Mouse (Mus musculus) lung, postnatal 0 days (tissue): ENCODE data around the gene Irak4. TPM values are rescaled to one million over a fixed set of nuclear protein-coding genes. Genes with fewer than 3 reads are reported as not detected.

Source experiments
- ATAC-seq: fragments of 200-750 bp; cut with Nextera tagmentation; 2 replicates; pipeline ENCODE4 v1.8.0; 2017; ENCODE audit warnings: moderate library complexity
- DNase-seq: peaks from one replicate; pipeline ENCODE4 v3.0.0-alpha.2; 2016; ENCODE audit warnings: low spot score
- H3K27ac ChIP-seq: fragments of 300-500 bp; sonication (generic); 2 replicates; pipeline ENCODE4 v1.5.1; 2014; ENCODE audit warnings: antibody characterized with exemption, mild to moderate bottlenecking, low read length, mixed read lengths
- H3K27me3 ChIP-seq: fragments of 300-500 bp; sonication (generic); replicated peaks from 2 replicates; pipeline ENCODE4 v1.6.1; 2014; ENCODE audit warnings: low read length, mixed read lengths; ENCODE audit not compliant: insufficient read depth
- H3K36me3 ChIP-seq: fragments of 300-500 bp; sonication (generic); 2 replicates; pipeline ENCODE4 v1.6.1; 2014; ENCODE audit warnings: low read length, mixed read lengths; ENCODE audit not compliant: insufficient read depth
- H3K4me1 ChIP-seq: fragments of 300-500 bp; sonication (generic); 2 replicates; pipeline ENCODE4 v1.6.1; 2014; ENCODE audit warnings: antibody characterized with exemption, low read depth, low read length, mixed read lengths; ENCODE audit not compliant: insufficient read depth
- H3K4me2 ChIP-seq: fragments of 300-500 bp; sonication (generic); replicated peaks from 2 replicates; pipeline ENCODE4 v1.6.1; 2014; ENCODE audit warnings: low read depth, mild to moderate bottlenecking, low read length, moderate library complexity, mixed read lengths
- H3K4me3 ChIP-seq: fragments of 300-500 bp; sonication (generic); 2 replicates; pipeline ENCODE4 v1.5.1; 2014; ENCODE audit warnings: low read depth, low read length
- H3K9ac ChIP-seq: fragments of 300-500 bp; sonication (generic); replicated peaks from 2 replicates; pipeline ENCODE4 v1.6.1; 2014; ENCODE audit warnings: low read depth, mild to moderate bottlenecking
- H3K9me3 ChIP-seq: fragments of 300-500 bp; sonication (generic); 2 replicates; pipeline ENCODE4 v1.6.1; 2016; ENCODE audit warnings: low read length, mixed read lengths
- CTCF ChIP-seq: IDR thresholded peaks from 2 replicates; pipeline ENCODE4 v1.5.1; 2016; ENCODE audit warnings: antibody characterized with exemption, mild to moderate bottlenecking
- EP300 ChIP-seq: IDR thresholded peaks from 2 replicates; pipeline ENCODE4 v1.6.1; 2016; ENCODE audit warnings: antibody characterized with exemption, mild to moderate bottlenecking, control low read depth
- WGBS: fragments of 180-500 bp; shearing (Covaris S2); extraction: QIAGEN DNeasy Blood & Tissue Kit; methylation state at CpG from one replicate; pipeline ENCODE4 v1.1.7; 2014; 5-methylcytosine and 5-hydroxymethylcytosine counted together
- polyA plus RNA-seq: library from polyadenylated mRNA; unstranded; fragments of >200 nt; fragmentation: Nextera tagmentation; extraction: Ambion mirVana; gene quantifications from 2 replicates; pipeline ENCODE4 v1.2.1, GENCODE M21; 2015

Irak4 gene
- polyA plus RNA-seq, 1 experiment from 2014 or later: 11.8 TPM

- ATAC-seq: peak; percentile 78
Observed at GRCm38 (mm10) chr15:94557442-94557841, 14.0 kb downstream of the Irak4 start.

GRCm38 (mm10) chr15:94558895-94559656 is 15.6 kb downstream of the Irak4 start:
- no peak for TF ChIP-seq CTCF
- TF ChIP-seq EP300: no peak
- H3K36me3 ChIP-seq: peaks cover 6% of the 10 kb centered on the region; the same call in 1 of the 2 replicates
- DNase-seq (no peak), ATAC-seq (no peak)
- no peak overlapping the region for H3K4me2 ChIP-seq
- WGBS: 59% methylated on average over 17 of the region's 17 CpGs
- H3K4me1 ChIP-seq: no peaks in the 10 kb centered on the region
- H3K27ac ChIP-seq: no peak overlapping the region
- H3K9ac ChIP-seq: no peak overlapping the region
- H3K4me3 ChIP-seq: no peak overlapping the region
- no peaks in the 10 kb centered on the region for H3K9me3 ChIP-seq
- H3K27me3 ChIP-seq: no peaks in the 10 kb centered on the region

More at GRCm38 (mm10) chr15:94557442-94557841, 14.0 kb downstream of the Irak4 start:
- H3K27me3 ChIP-seq: no peaks in the 10 kb centered on the region
- H3K4me3 ChIP-seq: no peak overlapping the region
- no peaks in the 10 kb centered on the region for H3K36me3 ChIP-seq
- H3K9me3 ChIP-seq: no peaks in the 10 kb centered on the region
- DNase-seq: peak; percentile 82
- no peak overlapping the region for H3K4me2 ChIP-seq
- no peak overlapping the region for H3K27ac ChIP-seq
- H3K9ac ChIP-seq: no peak overlapping the region
- H3K4me1 ChIP-seq: no peaks in the 10 kb centered on the region
- 16% methylated on average over 7 of the region's 7 CpGs for WGBS
- TF ChIP-seq CTCF: peak; percentile 97
- no peak for TF ChIP-seq EP300

GRCm38 (mm10) chr15:94564909-94565308 is 21.5 kb downstream of the Irak4 start:
- H3K9me3 ChIP-seq: no peaks in the 10 kb centered on the region
- H3K4me3 ChIP-seq: no peak overlapping the region
- no peak for ATAC-seq
- no peaks in the 10 kb centered on the region for H3K4me1 ChIP-seq
- H3K27ac ChIP-seq: no peak overlapping the region
- no peak for DNase-seq
- H3K27me3 ChIP-seq: no peaks in the 10 kb centered on the region
- peaks cover 10% of the 10 kb centered on the region; the same call in 1 of the 2 replicates for H3K36me3 ChIP-seq
- no peak overlapping the region for H3K9ac ChIP-seq
- TF ChIP-seq CTCF (no peak), EP300 (no peak)
- WGBS: 73% methylated on average over 2 of the region's 2 CpGs
- no peak overlapping the region for H3K4me2 ChIP-seq

GRCm38 (mm10) chr15:94565854-94566253 is 22.4 kb downstream of the Irak4 start:
- no peak for ATAC-seq
- WGBS: 78% methylated on average over 8 of the region's 9 CpGs
- Histone ChIP-seq H3K36me3 (peaks cover 10% of the 10 kb centered on the region; the same call in 1 of the 2 replicates), H3K27ac (no peak overlapping the region), H3K9ac (no peak overlapping the region), H3K4me2 (no peak overlapping the region), H3K27me3 (no peaks in the 10 kb centered on the region), H3K4me1 (no peaks in the 10 kb centered on the region), H3K9me3 (no peaks in the 10 kb centered on the region), H3K4me3 (no peak overlapping the region)
- TF ChIP-seq EP300: no peak
- no peak for TF ChIP-seq CTCF
- no peak for DNase-seq

GRCm38 (mm10) chr15:94568496-94569182 is 25.2 kb downstream of the Irak4 start:
- Histone ChIP-seq H3K27ac (no peak overlapping the region), H3K9me3 (no peaks in the 10 kb centered on the region), H3K4me1 (no peaks in the 10 kb centered on the region), H3K36me3 (0 out of 2 replicates have a peak, but pooled peaks cover 5% of the 10 kb centered on the region), H3K4me2 (no peak overlapping the region), H3K27me3 (no peaks in the 10 kb centered on the region), H3K9ac (no peak overlapping the region), H3K4me3 (no peak overlapping the region)
- DNase-seq: no peak
- no peak for TF ChIP-seq EP300
- no peak for TF ChIP-seq CTCF
- no peak for ATAC-seq
- WGBS: 53% methylated on average over 10 of the region's 10 CpGs

GRCm38 (mm10) chr15:94571501-94571900 is 28.1 kb downstream of the Irak4 start:
- no peaks in the 10 kb centered on the region for H3K27me3 ChIP-seq
- 66% methylated on average over 4 of the region's 4 CpGs for WGBS
- no peak for DNase-seq
- no peak overlapping the region for H3K27ac ChIP-seq
- H3K9me3 ChIP-seq: no peaks in the 10 kb centered on the region
- ATAC-seq: no peak
- H3K4me2 ChIP-seq: no peak overlapping the region
- no peak for TF ChIP-seq EP300
- TF ChIP-seq CTCF: no peak
- H3K36me3 ChIP-seq: no peaks in the 10 kb centered on the region
- H3K9ac ChIP-seq: no peak overlapping the region
- no peaks in the 10 kb centered on the region for H3K4me1 ChIP-seq
- no peak overlapping the region for H3K4me3 ChIP-seq
